Mouse (Mus musculus): ENCODE data around the gene Rsu1. TPM values are rescaled to one million over a fixed set of nuclear protein-coding genes. Genes with fewer than 3 reads are reported as not detected.

Rsu1 gene
- polyA plus RNA-seq, 1 experiment from 2014 or later, result 111 TPM

- Histone ChIP-seq H3K9ac (no peak overlapping the region), H3K4me3 (no peak overlapping the region), H3K27ac (no peak overlapping the region), H3K36me3 (no peaks in the 10 kb centered on the region), H3K27me3 (no peaks in the 10 kb centered on the region), H3K9me3 (no peaks in the 10 kb centered on the region), H3K4me1 (no peaks in the 10 kb centered on the region), H3K4me2 (no peak overlapping the region)
- no peak for ATAC-seq (ENCODE audit: insufficient number of reproducible peaks, insufficient read depth, low FRiP score, low TSS enrichment, low read depth)
- 89% methylated on average over 5 of the region's 5 CpGs for WGBS
These were observed 179.7 kb downstream of the Rsu1 start for GRCm38 (mm10) chr2:13091399-13092015.

DNA sequence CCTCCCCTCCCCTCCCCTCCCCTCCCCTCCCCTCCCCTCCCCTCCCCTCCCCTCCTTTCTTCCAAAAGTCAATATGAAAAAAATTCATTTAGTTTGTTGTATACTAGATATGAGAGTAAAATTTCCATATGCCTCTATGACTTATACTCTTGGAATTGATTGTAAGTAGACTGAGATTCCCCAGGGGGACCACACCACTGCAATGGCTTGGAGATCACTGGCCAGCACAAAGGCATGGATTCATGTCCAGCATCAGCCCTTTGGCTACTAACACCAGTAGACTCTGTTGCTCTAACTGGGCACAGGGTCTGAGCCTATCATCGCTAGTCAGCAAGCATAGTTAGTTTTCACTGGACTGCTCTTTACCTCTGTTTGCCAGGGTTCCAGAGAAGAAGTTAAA is 180.4 kb downstream of the Rsu1 start:
- no peak for ATAC-seq (ENCODE audit: insufficient number of reproducible peaks, insufficient read depth, low FRiP score, low TSS enrichment, low read depth)
- 82% methylated on average over 1 of the region's 1 CpGs for WGBS
- Histone ChIP-seq H3K9me3 (no peaks in the 10 kb centered on the region), H3K27me3 (no peaks in the 10 kb centered on the region), H3K4me1 (no peaks in the 10 kb centered on the region), H3K27ac (no peak overlapping the region), H3K4me3 (no peak overlapping the region), H3K36me3 (no peaks in the 10 kb centered on the region), H3K4me2 (no peak overlapping the region), H3K9ac (no peak overlapping the region)

DNA sequence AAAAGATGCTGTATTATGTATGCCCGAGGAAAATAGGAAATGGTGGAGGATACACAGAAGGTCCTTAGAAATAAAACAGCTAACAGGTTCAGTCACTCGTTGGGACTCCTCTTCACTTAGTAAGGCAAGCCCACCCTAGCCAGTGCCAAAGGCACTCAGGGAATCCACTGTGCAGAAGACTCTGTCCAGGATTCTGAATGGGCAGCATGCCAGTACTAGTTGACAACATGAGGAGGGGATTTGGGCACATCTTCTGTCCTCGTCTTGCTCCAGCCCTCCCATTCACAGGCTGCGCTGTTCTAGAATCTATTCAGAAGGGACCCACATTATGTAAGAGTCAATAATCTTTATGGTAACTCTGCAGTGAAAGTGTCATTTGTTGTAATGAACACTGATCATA is 181.4 kb downstream of the Rsu1 start:
- H3K4me3 ChIP-seq, result no peak overlapping the region
- no peak for ATAC-seq (ENCODE audit: insufficient number of reproducible peaks, insufficient read depth, low FRiP score, low TSS enrichment, low read depth)
- WGBS, result 82% methylated on average over 4 of the region's 4 CpGs

GRCm38 (mm10) chr2:13088266-13088665 is 182.9 kb downstream of the Rsu1 start:
- H3K9me3 ChIP-seq, result no peaks in the 10 kb centered on the region
- no peaks in the 10 kb centered on the region for H3K27me3 ChIP-seq
- no peaks in the 10 kb centered on the region for H3K36me3 ChIP-seq
- WGBS, result 73% methylated on average over 4 of the region's 4 CpGs
- no peak overlapping the region for H3K4me2 ChIP-seq
- H3K4me1 ChIP-seq, result no peaks in the 10 kb centered on the region
- no peak for ATAC-seq (ENCODE audit: insufficient number of reproducible peaks, insufficient read depth, low FRiP score, low TSS enrichment, low read depth)
- H3K4me3 ChIP-seq, result no peak overlapping the region
- H3K9ac ChIP-seq, result no peak overlapping the region
- H3K27ac ChIP-seq, result no peak overlapping the region

More for the DNA sequence above, 181.4 kb downstream of the Rsu1 start:
- no peak overlapping the region for H3K9ac ChIP-seq
- H3K9me3 ChIP-seq, result no peaks in the 10 kb centered on the region
- H3K36me3 ChIP-seq, result no peaks in the 10 kb centered on the region
- no peaks in the 10 kb centered on the region for H3K4me1 ChIP-seq
- H3K27me3 ChIP-seq, result no peaks in the 10 kb centered on the region
- H3K27ac ChIP-seq, result no peak overlapping the region
- no peak overlapping the region for H3K4me2 ChIP-seq

GRCm38 (mm10) chr2:13087811-13088210 is 183.4 kb downstream of the Rsu1 start:
- Histone ChIP-seq H3K9me3 (no peaks in the 10 kb centered on the region), H3K36me3 (no peaks in the 10 kb centered on the region), H3K4me3 (no peak overlapping the region), H3K4me2 (no peak overlapping the region), H3K27me3 (no peaks in the 10 kb centered on the region), H3K9ac (no peak overlapping the region), H3K27ac (no peak overlapping the region), H3K4me1 (no peaks in the 10 kb centered on the region)
- ATAC-seq (ENCODE audit: insufficient number of reproducible peaks, insufficient read depth, low FRiP score, low TSS enrichment, low read depth), result no peak
- 87% methylated on average over 2 of the region's 2 CpGs for WGBS

GRCm38 (mm10) chr2:13084223-13084622 is 187.0 kb downstream of the Rsu1 start:
- Histone ChIP-seq H3K27me3 (no peaks in the 10 kb centered on the region), H3K4me2 (no peak overlapping the region), H3K4me1 (no peaks in the 10 kb centered on the region), H3K9ac (no peak overlapping the region), H3K36me3 (no peaks in the 10 kb centered on the region), H3K9me3 (no peaks in the 10 kb centered on the region), H3K4me3 (no peak overlapping the region), H3K27ac (no peak overlapping the region)
- WGBS, result 68% methylated on average over 5 of the region's 5 CpGs
- ATAC-seq (ENCODE audit: insufficient number of reproducible peaks, insufficient read depth, low FRiP score, low TSS enrichment, low read depth), result no peak

GRCm38 (mm10) chr2:13080476-13080875 is 190.7 kb downstream of the Rsu1 start:
- H3K36me3 ChIP-seq, result 0 out of 2 replicates have a peak, but pooled peaks cover 6% of the 10 kb centered on the region
- 75% methylated on average over 2 of the region's 2 CpGs for WGBS
- H3K9me3 ChIP-seq, result no peaks in the 10 kb centered on the region
- H3K4me3 ChIP-seq, result no peak overlapping the region
- no peaks in the 10 kb centered on the region for H3K4me1 ChIP-seq
- H3K4me2 ChIP-seq, result no peak overlapping the region
- H3K9ac ChIP-seq, result no peak overlapping the region
- no peak for ATAC-seq (ENCODE audit: insufficient number of reproducible peaks, insufficient read depth, low FRiP score, low TSS enrichment, low read depth)
- H3K27ac ChIP-seq, result no peak overlapping the region
- H3K27me3 ChIP-seq, result no peaks in the 10 kb centered on the region

DNA sequence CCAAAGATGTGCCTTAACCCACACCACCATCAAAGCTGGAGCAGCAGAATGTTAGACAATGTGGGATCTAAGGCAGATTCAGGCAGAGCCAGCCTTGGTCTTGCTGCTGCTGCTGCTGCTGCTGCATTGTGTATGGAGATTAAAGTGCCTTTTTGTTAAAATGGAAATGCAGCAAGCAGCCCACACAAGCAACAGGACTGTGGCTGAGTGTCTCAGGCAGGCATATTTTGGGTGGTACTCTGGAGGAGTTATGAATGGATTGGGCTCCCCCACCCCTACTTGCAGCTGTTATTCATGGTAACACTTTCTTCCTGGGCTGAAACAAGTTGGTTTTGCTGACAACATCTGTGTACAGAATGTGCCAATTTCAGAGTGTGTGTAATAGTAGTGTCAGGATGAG is 199.0 kb downstream of the Rsu1 start:
- H3K4me1 ChIP-seq, result no peaks in the 10 kb centered on the region
- 0 out of 2 replicates have a peak, but pooled peaks cover 6% of the 10 kb centered on the region for H3K36me3 ChIP-seq
- no peak overlapping the region for H3K9ac ChIP-seq
- no peak overlapping the region for H3K27ac ChIP-seq
- H3K4me2 ChIP-seq, result no peak overlapping the region
- H3K4me3 ChIP-seq, result no peak overlapping the region
- ATAC-seq (ENCODE audit: insufficient number of reproducible peaks, insufficient read depth, low FRiP score, low TSS enrichment, low read depth), result no peak
- H3K9me3 ChIP-seq, result no peaks in the 10 kb centered on the region
- no peaks in the 10 kb centered on the region for H3K27me3 ChIP-seq

GRCm38 (mm10) chr2:13060426-13061170 is 210.6 kb downstream of the Rsu1 start:
- Histone ChIP-seq H3K4me2 (no peak overlapping the region), H3K9me3 (no peaks in the 10 kb centered on the region), H3K4me3 (no peak overlapping the region), H3K4me1 (no peaks in the 10 kb centered on the region), H3K27me3 (no peaks in the 10 kb centered on the region), H3K27ac (no peak overlapping the region), H3K36me3 (no peaks in the 10 kb centered on the region), H3K9ac (no peak overlapping the region)
- WGBS, result 89% methylated on average over 5 of the region's 5 CpGs
- no peak for ATAC-seq (ENCODE audit: insufficient number of reproducible peaks, insufficient read depth, low FRiP score, low TSS enrichment, low read depth)

DNA sequence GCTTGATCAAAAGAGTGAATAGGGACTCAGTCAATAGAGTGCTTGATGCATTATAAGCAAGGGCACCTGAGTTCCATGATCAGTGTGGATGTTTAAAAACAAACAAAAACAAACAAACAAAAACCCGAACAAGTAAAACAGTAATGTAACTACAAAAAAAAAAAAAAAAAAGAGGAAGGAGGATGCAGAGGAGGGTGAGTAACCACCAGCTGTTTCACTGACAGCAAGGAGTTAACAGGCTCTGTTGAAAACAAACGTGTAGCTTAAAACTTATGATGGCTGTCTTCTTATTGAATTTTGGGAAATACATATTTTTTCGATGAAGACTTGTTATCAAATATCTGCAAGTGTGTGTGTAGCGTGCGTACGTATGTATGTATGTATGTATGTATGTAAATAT is 222.6 kb downstream of the Rsu1 start:
- Histone ChIP-seq H3K9ac (no peak overlapping the region), H3K27me3 (no peaks in the 10 kb centered on the region), H3K9me3 (no peaks in the 10 kb centered on the region), H3K36me3 (no peaks in the 10 kb centered on the region), H3K4me2 (no peak overlapping the region), H3K4me3 (no peak overlapping the region), H3K27ac (no peak overlapping the region), H3K4me1 (no peaks in the 10 kb centered on the region)
- 81% methylated on average over 6 of the region's 6 CpGs for WGBS
- ATAC-seq (ENCODE audit: insufficient number of reproducible peaks, insufficient read depth, low FRiP score, low TSS enrichment, low read depth), result no peak

DNA sequence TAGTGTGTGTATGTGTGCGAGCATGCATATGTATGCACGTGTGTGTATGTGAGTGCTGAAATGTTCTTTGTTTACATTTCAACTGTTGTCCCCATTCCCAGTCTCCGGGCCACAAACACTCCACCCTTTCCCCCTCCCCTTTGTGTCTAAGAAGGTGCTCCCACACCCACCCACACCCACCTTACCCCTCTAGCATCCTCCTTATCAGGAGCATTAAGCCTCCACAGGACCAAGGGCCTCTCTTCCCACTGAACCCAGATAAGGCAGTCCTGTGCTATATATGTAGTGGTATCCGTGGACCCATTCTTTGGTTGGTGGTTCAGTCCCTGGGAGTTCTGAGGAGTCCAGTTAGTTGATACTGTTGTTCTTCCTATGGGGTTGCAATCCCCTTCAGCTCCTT is 226.7 kb downstream of the Rsu1 start:
- Histone ChIP-seq H3K9ac (no peak overlapping the region), H3K9me3 (no peaks in the 10 kb centered on the region), H3K4me3 (no peak overlapping the region), H3K4me2 (no peak overlapping the region), H3K27ac (no peak overlapping the region), H3K27me3 (no peaks in the 10 kb centered on the region), H3K4me1 (no peaks in the 10 kb centered on the region), H3K36me3 (no peaks in the 10 kb centered on the region)
- 91% methylated on average over 4 of the region's 4 CpGs for WGBS
- ATAC-seq (ENCODE audit: insufficient number of reproducible peaks, insufficient read depth, low FRiP score, low TSS enrichment, low read depth), result no peak

DNA sequence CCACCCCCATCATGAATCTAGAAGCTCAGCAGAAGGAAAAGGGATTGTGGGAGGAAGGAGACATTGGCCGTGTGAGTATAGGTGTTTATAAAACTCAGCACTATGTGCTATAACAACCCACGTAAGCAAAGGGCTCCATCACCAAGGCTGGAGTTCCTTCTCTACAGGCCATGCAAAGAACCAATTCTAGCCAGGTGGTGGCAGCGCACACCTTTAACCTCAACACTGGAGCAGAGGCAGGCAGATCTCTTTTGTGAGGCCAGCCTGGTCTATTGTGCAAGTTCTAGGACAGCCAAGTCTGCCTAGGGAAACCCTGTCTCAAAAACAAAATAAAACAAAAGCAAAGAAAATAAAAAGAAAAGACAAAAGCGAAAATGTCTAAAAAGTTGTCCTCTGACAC is 231.4 kb downstream of the Rsu1 start:
- H3K9ac ChIP-seq, result no peak overlapping the region
- no peak overlapping the region for H3K27ac ChIP-seq
- WGBS, result 88% methylated on average over 4 of the region's 4 CpGs
- no peaks in the 10 kb centered on the region for H3K9me3 ChIP-seq
- H3K27me3 ChIP-seq, result no peaks in the 10 kb centered on the region
- no peak for ATAC-seq (ENCODE audit: insufficient number of reproducible peaks, insufficient read depth, low FRiP score, low TSS enrichment, low read depth)
- H3K36me3 ChIP-seq, result no peaks in the 10 kb centered on the region
- H3K4me2 ChIP-seq, result no peak overlapping the region
- no peaks in the 10 kb centered on the region for H3K4me1 ChIP-seq
- H3K4me3 ChIP-seq, result no peak overlapping the region

Measured in embryonic facial prominence, embryonic 13.5 days (tissue).